Mouse (Mus musculus) forebrain, embryonic 14.5 days (tissue): Measurements from ENCODE around the gene Hoxa7. TPM values are rescaled to one million over a fixed set of nuclear protein-coding genes. Genes with fewer than 3 reads are reported as not detected.

Source experiments
- ATAC-seq: fragments of 200-750 bp; cut with Nextera tagmentation; 2 replicates; pipeline ENCODE4 v1.8.0; 2017; ENCODE audit warnings: mild to moderate bottlenecking, moderate library complexity
- DNase-seq: peaks from one replicate; pipeline ENCODE4 v3.0.0-alpha.2; 2015; ENCODE audit warnings: low spot score
- H3K27ac ChIP-seq: fragments of 300-500 bp; sonication (generic); 2 replicates; pipeline ENCODE4 v1.5.1; 2014; ENCODE audit warnings: low read depth, mild to moderate bottlenecking, control low read depth, low read length, moderate library complexity
- H3K27me3 ChIP-seq: fragments of 300-500 bp; sonication (generic); replicated peaks from 2 replicates; pipeline ENCODE4 v1.6.1; 2014; ENCODE audit warnings: low read length, control low read depth, mixed read lengths; ENCODE audit not compliant: control insufficient read depth, insufficient read depth
- H3K36me3 ChIP-seq: fragments of 300-500 bp; sonication (generic); 2 replicates; pipeline ENCODE4 v1.6.1; 2014; ENCODE audit warnings: low read length, control low read depth; ENCODE audit not compliant: control insufficient read depth, insufficient read depth
- H3K4me1 ChIP-seq: fragments of 300-500 bp; sonication (generic); 2 replicates; pipeline ENCODE4 v1.6.1; 2014; ENCODE audit warnings: antibody characterized with exemption, low read length, control low read depth; ENCODE audit not compliant: control insufficient read depth, insufficient read depth
- H3K4me2 ChIP-seq: fragments of 300-500 bp; sonication (generic); 2 replicates; pipeline ENCODE4 v1.6.1; 2014; ENCODE audit warnings: mild to moderate bottlenecking, control low read depth, low read length
- H3K4me3 ChIP-seq: fragments of 300-500 bp; sonication (generic); 2 replicates; pipeline ENCODE4 v1.5.1; 2014; ENCODE audit warnings: low read depth, low read length, control low read depth
- H3K9ac ChIP-seq: fragments of 300-500 bp; sonication (generic); 2 replicates; pipeline ENCODE4 v1.6.1; 2014; ENCODE audit warnings: mild to moderate bottlenecking, low read length, control low read depth, moderate library complexity
- H3K9me3 ChIP-seq: fragments of 300-500 bp; sonication (generic); replicated peaks from 2 replicates; pipeline ENCODE4 v1.6.1; 2016; ENCODE audit warnings: low read length, control low read depth, mixed read lengths; ENCODE audit not compliant: control insufficient read depth
- whole genome bisulfite sequencing: fragments of 180-500 bp; shearing (Covaris S2); extraction: QIAGEN DNeasy Blood & Tissue Kit; methylation state at CpG from one replicate; pipeline ENCODE4 v1.1.7; 2014; 5-methylcytosine and 5-hydroxymethylcytosine counted together
- polyA plus RNA-seq: library from polyadenylated mRNA; unstranded; fragments of >200 nt; fragmentation: Nextera tagmentation; extraction: Ambion mirVana; gene quantifications from 2 replicates; pipeline ENCODE4 v1.2.1, GENCODE M21; 2014

The Hoxa7 gene
- polyA plus RNA-seq, 1 experiment from 2014 or later, result not detected

- Histone ChIP-seq H3K36me3 (no peaks in the 10 kb centered on the region), H3K27me3 (peaks cover 100% of the 10 kb centered on the region), H3K4me3 (no peak overlapping the region), H3K9me3 (no peaks in the 10 kb centered on the region), H3K27ac (no peak overlapping the region), H3K4me1 (peaks cover 2% of the 10 kb centered on the region; the same call in 1 of the 2 replicates), H3K9ac (no peak overlapping the region), H3K4me2 (no peak overlapping the region)
- no peak for ATAC-seq
- 9% methylated on average over 13 of the region's 13 CpGs for WGBS
- no peak for DNase-seq
Measured at GRCm38 (mm10) chr6:52222729-52223128, 1.1 kb upstream of the Hoxa7 start.

GRCm38 (mm10) chr6:52221993-52222685 is 485 bp upstream of the Hoxa7 start:
- DNase-seq (no peak), ATAC-seq (0 out of 2 replicates have a peak, but pooled peaks have one; percentile 15)
- H3K4me2 ChIP-seq, result peak overlapping the region; percentile 68
- H3K4me1 ChIP-seq, result peaks cover 6% of the 10 kb centered on the region
- H3K9me3 ChIP-seq, result no peaks in the 10 kb centered on the region
- WGBS, result 4% methylated on average over 21 of the region's 21 CpGs
- no peak overlapping the region for H3K27ac ChIP-seq
- H3K36me3 ChIP-seq, result no peaks in the 10 kb centered on the region
- H3K9ac ChIP-seq, result no peak overlapping the region
- H3K4me3 ChIP-seq, result no peak overlapping the region
- H3K27me3 ChIP-seq, result peaks cover 100% of the 10 kb centered on the region

GRCm38 (mm10) chr6:52220865-52221310 is 766 bp downstream of the Hoxa7 start:
- Histone ChIP-seq H3K4me3 (peak overlapping the region; percentile 37; the same call in 1 of the 2 replicates), H3K9me3 (no peaks in the 10 kb centered on the region), H3K4me1 (peaks cover 9% of the 10 kb centered on the region), H3K9ac (no peak overlapping the region; the same call in 1 of the 2 replicates), H3K4me2 (peak overlapping the region; percentile 68), H3K27ac (no peak overlapping the region), H3K36me3 (no peaks in the 10 kb centered on the region), H3K27me3 (peaks cover 100% of the 10 kb centered on the region)
- ATAC-seq, result no peak
- DNase-seq, result no peak
- 5% methylated on average over 12 of the region's 12 CpGs for WGBS

GRCm38 (mm10) chr6:52220003-52220864 is 1.4 kb downstream of the Hoxa7 start:
- 9% methylated on average over 32 of the region's 32 CpGs for WGBS
- Histone ChIP-seq H3K27ac (no peak overlapping the region), H3K9me3 (no peaks in the 10 kb centered on the region), H3K27me3 (peaks cover 100% of the 10 kb centered on the region), H3K9ac (no peak overlapping the region), H3K4me3 (no peak overlapping the region), H3K36me3 (no peaks in the 10 kb centered on the region), H3K4me1 (peaks cover 9% of the 10 kb centered on the region), H3K4me2 (no peak overlapping the region)
- no peak for DNase-seq
- ATAC-seq, result no peak

- WGBS, result 16% methylated on average over 9 of the region's 9 CpGs
- Histone ChIP-seq H3K4me3 (no peak overlapping the region), H3K27ac (no peak overlapping the region), H3K4me2 (no peak overlapping the region), H3K27me3 (peaks cover 100% of the 10 kb centered on the region), H3K9me3 (no peaks in the 10 kb centered on the region), H3K4me1 (peaks cover 9% of the 10 kb centered on the region), H3K9ac (no peak overlapping the region), H3K36me3 (no peaks in the 10 kb centered on the region)
- DNase-seq, result no peak
- ATAC-seq, result no peak
Measured at GRCm38 (mm10) chr6:52219234-52219942, 2.3 kb downstream of the Hoxa7 start.

GRCm38 (mm10) chr6:52218643-52219215 is 2.9 kb downstream of the Hoxa7 start:
- H3K4me2 ChIP-seq, result no peak overlapping the region
- no peak overlapping the region for H3K9ac ChIP-seq
- H3K4me3 ChIP-seq, result no peak overlapping the region
- DNase-seq (no peak), ATAC-seq (no peak)
- H3K27ac ChIP-seq, result no peak overlapping the region
- H3K4me1 ChIP-seq, result peaks cover 9% of the 10 kb centered on the region
- H3K27me3 ChIP-seq, result peaks cover 100% of the 10 kb centered on the region
- H3K36me3 ChIP-seq, result no peaks in the 10 kb centered on the region
- WGBS, result 6% methylated on average over 14 of the region's 14 CpGs
- H3K9me3 ChIP-seq, result no peaks in the 10 kb centered on the region

GRCm38 (mm10) chr6:52217895-52218642 is 3.6 kb downstream of the Hoxa7 start:
- Histone ChIP-seq H3K36me3 (no peaks in the 10 kb centered on the region), H3K4me2 (no peak overlapping the region), H3K9me3 (no peaks in the 10 kb centered on the region), H3K27ac (no peak overlapping the region), H3K4me3 (no peak overlapping the region), H3K4me1 (peaks cover 9% of the 10 kb centered on the region), H3K9ac (no peak overlapping the region), H3K27me3 (peaks cover 100% of the 10 kb centered on the region)
- WGBS, result 2% methylated on average over 23 of the region's 23 CpGs
- DNase-seq, result no peak
- ATAC-seq, result no peak

GRCm38 (mm10) chr6:52217459-52217768 is 4.2 kb downstream of the Hoxa7 start:
- Histone ChIP-seq H3K4me2 (peak overlapping the region; percentile 45), H3K9ac (no peak overlapping the region), H3K36me3 (no peaks in the 10 kb centered on the region), H3K4me1 (peaks cover 9% of the 10 kb centered on the region), H3K4me3 (peak overlapping the region; percentile 15), H3K9me3 (no peaks in the 10 kb centered on the region), H3K27me3 (peaks cover 100% of the 10 kb centered on the region), H3K27ac (no peak overlapping the region)
- no peak for DNase-seq
- WGBS, result under 1% methylated on average over 24 of the region's 25 CpGs
- peak; percentile 57 for ATAC-seq
